Mouse (Mus musculus) heart, embryonic 15.5 days (tissue): ENCODE measurements around the gene Pdzk1ip1. TPM values are rescaled to one million over a fixed set of nuclear protein-coding genes. Genes with fewer than 3 reads are reported as not detected.

Source experiments
- ATAC-seq: fragments of 200-750 bp; cut with Nextera tagmentation; replicated peaks from 2 replicates; pipeline ENCODE4 v1.8.0; 2017; ENCODE audit warnings: low read depth, moderate TSS enrichment; ENCODE audit not compliant: insufficient number of reproducible peaks, insufficient read depth, low FRiP score
- H3K27ac ChIP-seq: fragments of 300-500 bp; sonication (generic); 2 replicates; pipeline ENCODE4 v1.5.1; 2015; ENCODE audit warnings: mild to moderate bottlenecking, inconsistent platforms
- H3K27me3 ChIP-seq: fragments of 300-500 bp; sonication (generic); 2 replicates; pipeline ENCODE4 v1.6.1; 2015; ENCODE audit warnings: inconsistent platforms
- H3K36me3 ChIP-seq: fragments of 300-500 bp; sonication (generic); 2 replicates; pipeline ENCODE4 v1.6.1; 2015; ENCODE audit warnings: mild to moderate bottlenecking, inconsistent platforms
- H3K4me1 ChIP-seq: fragments of 300-500 bp; sonication (generic); replicated peaks from 2 replicates; pipeline ENCODE4 v1.6.1; 2015; ENCODE audit warnings: inconsistent platforms
- H3K4me2 ChIP-seq: fragments of 300-500 bp; sonication (generic); 2 replicates; pipeline ENCODE4 v1.6.1; 2015; ENCODE audit warnings: inconsistent platforms, mild to moderate bottlenecking, moderate library complexity
- H3K4me3 ChIP-seq: fragments of 300-500 bp; sonication (generic); 2 replicates; pipeline ENCODE4 v1.5.1; 2015; ENCODE audit warnings: mild to moderate bottlenecking, inconsistent platforms
- H3K9ac ChIP-seq: fragments of 300-500 bp; sonication (generic); 2 replicates; pipeline ENCODE4 v1.6.1; 2015; ENCODE audit warnings: mild to moderate bottlenecking, inconsistent platforms
- H3K9me3 ChIP-seq: fragments of 300-500 bp; sonication (generic); replicated peaks from 2 replicates; pipeline ENCODE4 v1.6.1; 2016; ENCODE audit warnings: inconsistent platforms
- WGBS: fragments of 180-500 bp; shearing (Covaris S2); methylation state at CpG from one replicate; pipeline ENCODE4 v1.1.7; 2015; ENCODE audit warnings: mixed read lengths; 5-methylcytosine and 5-hydroxymethylcytosine counted together
- polyA plus RNA-seq: library from polyadenylated mRNA; unstranded; fragments of >200 nt; fragmentation: Nextera tagmentation; extraction: Ambion mirVana; gene quantifications from 2 replicates; pipeline ENCODE4 v1.2.1, GENCODE M21; 2015

Pdzk1ip1 gene
- polyA plus RNA-seq, 1 experiment from 2014 or later, result 3.3 TPM

DNA sequence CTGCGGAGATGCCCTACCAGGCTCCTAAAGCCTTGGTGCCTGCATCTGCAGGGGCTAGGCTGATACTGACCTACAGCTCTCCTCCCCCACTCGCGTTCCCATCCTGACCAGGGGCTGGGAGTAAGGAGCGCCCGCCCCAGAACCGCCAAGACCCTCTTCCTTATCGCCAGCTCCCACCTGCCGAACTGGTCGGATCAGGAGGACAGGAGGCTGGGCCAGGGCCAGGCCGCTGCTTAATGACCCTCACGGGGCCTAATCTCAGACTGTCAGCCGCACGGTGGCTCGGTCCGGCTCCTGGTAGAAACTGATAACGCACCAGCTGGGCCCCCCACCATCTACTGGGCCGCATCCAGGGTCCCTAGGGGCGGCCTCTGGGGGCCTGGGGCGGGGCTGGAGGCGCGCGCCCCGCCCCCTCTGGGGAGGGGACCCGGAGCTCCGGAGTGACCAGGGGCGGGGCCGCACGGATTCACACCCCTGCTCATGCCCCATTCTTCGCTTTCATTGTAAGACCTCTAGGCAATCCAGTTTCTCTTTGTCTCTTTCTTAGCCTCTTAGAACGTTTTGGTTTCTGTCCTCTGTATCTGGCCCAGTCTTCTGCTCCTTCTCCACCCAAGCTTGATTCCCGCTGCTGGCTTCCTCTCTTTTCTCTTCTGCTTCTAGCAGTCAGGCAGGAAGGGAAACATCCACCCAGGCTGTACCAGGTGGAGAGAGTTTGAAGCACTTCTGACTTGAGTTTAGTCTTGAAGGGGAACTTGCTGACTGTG lies 7.3 kb downstream of the Pdzk1ip1 start:
- peak; percentile 78 for ATAC-seq
- Histone ChIP-seq H3K4me2 (peak overlapping the region; percentile 96), H3K9me3 (no peaks in the 10 kb centered on the region), H3K36me3 (no peaks in the 10 kb centered on the region), H3K9ac (peak overlapping the region; percentile 44; the same call in 1 of the 2 replicates), H3K4me1 (peaks cover 18% of the 10 kb centered on the region), H3K4me3 (peak overlapping the region; percentile 55), H3K27me3 (peaks cover 34% of the 10 kb centered on the region), H3K27ac (no peak overlapping the region)
- under 1% methylated on average over 27 of the region's 31 CpGs for WGBS

DNA sequence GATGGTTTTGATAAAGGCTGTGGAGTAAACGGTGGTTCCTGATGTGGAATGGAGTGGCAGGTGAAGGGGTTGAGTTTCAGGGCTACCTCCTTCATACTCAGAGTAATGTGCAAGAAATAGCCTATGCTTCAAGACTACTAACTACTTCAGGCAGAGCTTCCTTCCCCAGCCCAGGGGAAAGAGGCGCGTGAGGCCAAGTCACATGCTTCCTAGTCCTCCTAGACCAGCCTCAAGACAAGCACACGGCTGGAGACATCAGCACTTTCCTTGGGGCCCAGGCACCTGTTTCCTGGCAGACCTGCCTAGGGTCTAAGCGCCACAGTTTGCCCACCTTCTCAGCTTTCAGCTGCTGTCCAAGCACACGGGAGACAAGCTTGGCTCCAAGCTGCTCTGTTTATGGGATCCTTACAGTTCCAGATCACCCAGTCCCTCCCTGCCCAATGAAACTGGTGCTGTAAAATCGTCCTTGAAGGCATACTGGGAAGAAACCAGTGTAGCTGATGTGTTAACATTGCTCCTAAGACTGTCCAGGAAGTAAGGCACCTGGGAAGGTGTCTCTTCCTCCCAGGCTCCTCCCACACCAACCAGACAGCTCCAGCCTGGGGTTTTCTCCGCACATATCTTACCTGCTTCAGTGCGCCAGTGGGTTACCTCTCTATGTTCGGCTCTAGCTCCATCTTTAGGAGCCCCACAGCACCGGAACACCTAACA lies 8.1 kb downstream of the Pdzk1ip1 start:
- Histone ChIP-seq H3K4me1 (peaks cover 18% of the 10 kb centered on the region), H3K9ac (no peak overlapping the region), H3K27ac (no peak overlapping the region), H3K4me3 (peak overlapping the region; percentile 55), H3K9me3 (no peaks in the 10 kb centered on the region), H3K36me3 (no peaks in the 10 kb centered on the region), H3K4me2 (peak overlapping the region; percentile 96), H3K27me3 (peaks cover 38% of the 10 kb centered on the region)
- WGBS, result 13% methylated on average over 11 of the region's 11 CpGs
- no peak for ATAC-seq

DNA sequence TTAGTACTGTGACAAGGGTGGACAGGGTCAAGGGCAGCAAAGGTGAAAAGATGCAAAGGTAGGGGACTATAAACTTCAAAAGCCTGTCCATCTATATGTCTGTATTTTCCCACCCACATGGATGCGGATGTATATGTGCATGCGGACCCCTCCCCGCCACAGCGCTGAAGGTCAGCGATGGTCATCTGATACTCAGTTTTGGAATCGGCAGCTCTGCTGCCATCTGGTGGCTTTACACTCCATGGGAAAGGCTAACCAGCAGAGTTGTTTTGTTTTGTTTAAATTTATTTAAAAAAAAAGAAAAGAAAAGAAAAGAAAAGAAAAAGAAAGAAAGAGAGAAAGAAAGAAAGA lies 8.6 kb downstream of the Pdzk1ip1 start:
- no peak overlapping the region for H3K9ac ChIP-seq
- H3K4me2 ChIP-seq, result peak overlapping the region; percentile 96
- WGBS, result 1% methylated on average over 6 of the region's 6 CpGs
- peaks cover 38% of the 10 kb centered on the region for H3K27me3 ChIP-seq
- H3K9me3 ChIP-seq, result no peaks in the 10 kb centered on the region
- H3K36me3 ChIP-seq, result no peaks in the 10 kb centered on the region
- no peak overlapping the region for H3K27ac ChIP-seq
- no peak for ATAC-seq
- peak overlapping the region; percentile 24 for H3K4me3 ChIP-seq
- H3K4me1 ChIP-seq, result peaks cover 20% of the 10 kb centered on the region

GRCm38 (mm10) chr4:115101682-115102081 lies 13.2 kb downstream of the Pdzk1ip1 start:
- no peaks in the 10 kb centered on the region for H3K9me3 ChIP-seq
- no peak overlapping the region for H3K9ac ChIP-seq
- H3K27ac ChIP-seq, result no peak overlapping the region
- 30% methylated on average over 6 of the region's 6 CpGs for WGBS
- H3K4me3 ChIP-seq, result no peak overlapping the region
- H3K4me2 ChIP-seq, result peak overlapping the region; percentile 48
- peaks cover 8% of the 10 kb centered on the region for H3K4me1 ChIP-seq
- H3K27me3 ChIP-seq, result peaks cover 15% of the 10 kb centered on the region
- no peaks in the 10 kb centered on the region for H3K36me3 ChIP-seq
- ATAC-seq, result no peak; the same call in 1 of the 2 replicates

- 40% methylated on average over 4 of the region's 4 CpGs for WGBS
- ATAC-seq, result no peak
These were observed 15.0 kb downstream of the Pdzk1ip1 start for GRCm38 (mm10) chr4:115103510-115103909.

GRCm38 (mm10) chr4:115111167-115111566 lies 22.7 kb downstream of the Pdzk1ip1 start:
- H3K27me3 ChIP-seq, result no peaks in the 10 kb centered on the region
- H3K36me3 ChIP-seq, result no peaks in the 10 kb centered on the region
- H3K4me2 ChIP-seq, result no peak overlapping the region
- ATAC-seq, result no peak
- 66% methylated on average over 2 of the region's 2 CpGs for WGBS
- H3K4me3 ChIP-seq, result no peak overlapping the region
- no peak overlapping the region for H3K9ac ChIP-seq
- H3K9me3 ChIP-seq, result no peaks in the 10 kb centered on the region
- H3K27ac ChIP-seq, result no peak overlapping the region
- no peaks in the 10 kb centered on the region for H3K4me1 ChIP-seq

More at GRCm38 (mm10) chr4:115103510-115103909, 15.0 kb downstream of the Pdzk1ip1 start:
- Histone ChIP-seq H3K4me2 (no peak overlapping the region), H3K27ac (no peak overlapping the region), H3K4me1 (peaks cover 3% of the 10 kb centered on the region), H3K9ac (no peak overlapping the region), H3K9me3 (no peaks in the 10 kb centered on the region), H3K36me3 (no peaks in the 10 kb centered on the region), H3K4me3 (no peak overlapping the region), H3K27me3 (peaks cover 5% of the 10 kb centered on the region)

DNA sequence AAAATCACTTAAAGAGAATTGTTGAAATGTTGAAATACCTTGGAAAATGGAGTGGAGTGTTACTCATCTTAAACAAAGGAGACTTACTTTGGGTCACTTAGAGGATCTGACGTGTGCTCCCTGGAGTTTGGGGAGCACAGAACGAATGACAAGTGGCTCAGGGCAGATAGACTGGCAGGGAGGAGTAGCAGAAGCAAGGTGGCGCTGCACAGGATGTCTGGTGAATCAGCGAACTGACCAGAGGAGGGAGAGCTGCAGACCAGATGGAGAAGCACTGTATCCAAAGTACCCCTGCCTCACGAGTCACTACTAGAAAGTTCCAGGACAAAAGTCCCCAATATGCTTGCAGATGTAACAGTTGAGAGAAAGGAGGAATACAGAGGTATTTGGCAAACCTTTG lies 24.8 kb downstream of the Pdzk1ip1 start:
- Histone ChIP-seq H3K4me1 (no peaks in the 10 kb centered on the region), H3K4me2 (no peak overlapping the region), H3K9ac (no peak overlapping the region), H3K9me3 (no peaks in the 10 kb centered on the region), H3K36me3 (no peaks in the 10 kb centered on the region), H3K27ac (no peak overlapping the region), H3K27me3 (no peaks in the 10 kb centered on the region), H3K4me3 (no peak overlapping the region)
- WGBS, result 29% methylated on average over 5 of the region's 5 CpGs
- ATAC-seq, result no peak

DNA sequence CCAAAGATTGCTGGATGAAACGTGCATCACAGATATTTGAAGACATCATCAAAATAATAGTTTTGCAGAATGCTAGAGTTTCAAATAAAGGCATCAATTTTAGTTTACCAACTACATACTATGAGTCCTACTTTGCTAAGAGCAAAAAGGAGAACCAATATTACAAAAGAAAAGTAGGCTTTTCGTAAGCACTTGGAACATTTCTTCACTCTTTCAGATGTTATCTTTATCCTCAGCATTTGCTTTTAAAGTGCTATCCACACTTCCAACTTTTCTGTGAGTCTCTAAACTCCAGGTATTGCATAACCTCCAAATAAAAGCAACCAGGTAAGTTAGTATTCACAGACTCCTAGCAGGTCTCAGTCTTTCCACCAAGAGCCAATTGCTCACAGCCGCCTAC lies 31.1 kb downstream of the Pdzk1ip1 start:
- Histone ChIP-seq H3K4me1 (no peaks in the 10 kb centered on the region), H3K36me3 (no peaks in the 10 kb centered on the region), H3K9ac (no peak overlapping the region), H3K4me3 (no peak overlapping the region), H3K27ac (no peak overlapping the region), H3K27me3 (no peaks in the 10 kb centered on the region), H3K9me3 (no peaks in the 10 kb centered on the region), H3K4me2 (no peak overlapping the region)
- no peak for ATAC-seq
- 75% methylated on average over 3 of the region's 3 CpGs for WGBS

- Histone ChIP-seq H3K9me3 (no peaks in the 10 kb centered on the region), H3K36me3 (no peaks in the 10 kb centered on the region), H3K4me1 (no peaks in the 10 kb centered on the region), H3K27ac (no peak overlapping the region), H3K4me3 (no peak overlapping the region), H3K27me3 (no peaks in the 10 kb centered on the region), H3K9ac (no peak overlapping the region), H3K4me2 (no peak overlapping the region)
- 74% methylated on average over 2 of the region's 2 CpGs for WGBS
- no peak for ATAC-seq
These were observed 32.7 kb downstream of the Pdzk1ip1 start for GRCm38 (mm10) chr4:115121162-115121561.

GRCm38 (mm10) chr4:115121608-115122007 lies 33.1 kb downstream of the Pdzk1ip1 start:
- no peak for ATAC-seq
- no peaks in the 10 kb centered on the region for H3K27me3 ChIP-seq
- no peak overlapping the region for H3K9ac ChIP-seq
- no peak overlapping the region for H3K27ac ChIP-seq
- no peaks in the 10 kb centered on the region for H3K36me3 ChIP-seq
- H3K4me3 ChIP-seq, result no peak overlapping the region
- no peak overlapping the region for H3K4me2 ChIP-seq
- H3K4me1 ChIP-seq, result no peaks in the 10 kb centered on the region
- WGBS, result 72% methylated on average over 5 of the region's 5 CpGs
- H3K9me3 ChIP-seq, result no peaks in the 10 kb centered on the region

DNA sequence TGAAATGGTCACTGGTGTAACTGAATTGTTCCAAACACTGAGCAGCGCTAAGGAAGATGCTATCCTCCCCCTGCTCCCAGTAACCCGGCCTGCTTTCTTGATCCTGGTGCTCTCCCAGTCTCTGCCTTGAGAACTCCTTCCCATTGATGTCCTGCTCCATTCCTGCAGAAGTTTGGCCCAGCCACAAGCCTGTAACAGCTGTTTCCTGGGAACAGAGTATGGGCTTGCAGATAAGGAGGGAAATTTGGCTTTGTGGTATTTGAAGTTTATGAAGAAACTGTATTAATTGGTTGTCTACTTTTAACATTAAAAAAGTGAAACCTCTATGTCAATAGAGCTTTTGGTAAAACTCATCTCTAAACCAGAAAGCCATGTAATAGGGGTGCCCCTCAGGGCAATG lies 35.0 kb downstream of the Pdzk1ip1 start:
- Histone ChIP-seq H3K4me1 (no peaks in the 10 kb centered on the region), H3K36me3 (no peaks in the 10 kb centered on the region), H3K9ac (no peak overlapping the region), H3K27me3 (no peaks in the 10 kb centered on the region), H3K4me2 (no peak overlapping the region), H3K27ac (no peak overlapping the region), H3K9me3 (no peaks in the 10 kb centered on the region), H3K4me3 (no peak overlapping the region)
- no peak for ATAC-seq
- WGBS, result 55% methylated on average over 2 of the region's 2 CpGs

- no peak for ATAC-seq
- no peaks in the 10 kb centered on the region for H3K36me3 ChIP-seq
- no peaks in the 10 kb centered on the region for H3K4me1 ChIP-seq
These were observed 36.2 kb downstream of the Pdzk1ip1 start for GRCm38 (mm10) chr4:115124713-115125112.

More at GRCm38 (mm10) chr4:115124713-115125112, 36.2 kb downstream of the Pdzk1ip1 start:
- no peak overlapping the region for H3K9ac ChIP-seq
- H3K4me2 ChIP-seq, result no peak overlapping the region
- no peak overlapping the region for H3K27ac ChIP-seq
- no peak overlapping the region for H3K4me3 ChIP-seq
- H3K27me3 ChIP-seq, result no peaks in the 10 kb centered on the region
- H3K9me3 ChIP-seq, result no peaks in the 10 kb centered on the region
